Mouse (Mus musculus) 416B (cell line): ENCODE measurements around the gene Ube2ql1.

Experiments used
- DNase-seq: peaks from one replicate; pipeline ENCODE4 v3.0.0; 2011; ENCODE audit warnings: low read depth

Gene Ube2ql1

DNA sequence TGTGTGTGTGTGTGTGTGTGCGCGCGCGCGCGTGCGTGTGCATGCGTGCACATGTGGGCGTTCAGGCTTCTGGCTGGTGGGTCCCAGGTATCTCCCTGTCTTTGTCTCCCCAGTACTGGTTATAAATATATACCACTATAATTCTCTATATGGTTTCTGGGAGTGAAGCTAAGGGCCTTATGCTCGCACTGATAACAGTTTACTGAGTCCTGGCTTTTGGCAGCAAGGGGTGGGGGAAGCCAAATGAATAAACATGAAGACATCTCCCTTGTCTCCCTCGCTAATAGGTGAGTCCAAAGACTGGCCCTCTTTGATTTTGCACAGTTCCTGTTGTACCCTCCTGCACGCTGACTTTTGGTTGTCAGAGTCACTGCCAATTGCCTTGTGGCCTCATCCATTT is 32.2 kb downstream of the Ube2ql1 start:
- DNase-seq = no peak

DNA sequence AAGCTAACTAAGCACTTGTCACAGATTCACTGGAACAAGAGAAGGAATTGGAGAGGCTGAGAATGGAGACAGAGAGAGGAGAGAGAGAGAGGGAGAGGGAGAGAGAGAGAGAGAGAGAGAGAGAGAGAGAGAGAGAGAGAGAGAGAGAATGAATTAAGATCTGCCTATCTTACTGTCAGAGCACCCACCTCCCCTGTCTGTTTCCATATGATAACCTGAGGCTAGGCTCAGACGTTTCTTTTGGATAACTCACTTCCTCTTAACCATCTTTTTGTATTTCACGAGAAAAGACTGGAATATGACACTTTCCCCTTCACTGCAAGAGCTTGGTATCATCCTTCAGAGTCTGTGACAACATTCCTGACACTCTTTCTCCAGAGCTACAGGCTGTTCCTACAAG is 32.8 kb downstream of the Ube2ql1 start:
- no peak for DNase-seq

DNA sequence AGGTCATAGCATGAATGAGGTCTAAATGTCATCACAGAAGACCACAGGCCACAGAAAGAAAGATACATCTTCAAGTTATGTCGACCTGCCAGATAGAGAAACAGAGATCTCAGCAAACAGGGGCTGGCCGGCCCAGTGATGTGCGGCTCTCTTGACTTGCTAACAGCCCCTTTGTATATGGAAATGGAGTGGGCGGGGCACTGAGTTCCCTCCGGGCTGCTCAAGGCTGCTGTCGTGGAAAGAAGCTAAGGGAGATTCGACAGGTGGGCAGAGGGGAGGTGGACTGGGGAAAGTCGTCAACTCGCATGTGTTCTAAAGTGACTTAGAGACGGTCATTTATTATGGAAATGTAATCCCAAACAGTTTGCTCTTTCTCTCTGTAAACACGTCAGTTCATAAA is 36.2 kb downstream of the Ube2ql1 start:
- no peak for DNase-seq

DNA sequence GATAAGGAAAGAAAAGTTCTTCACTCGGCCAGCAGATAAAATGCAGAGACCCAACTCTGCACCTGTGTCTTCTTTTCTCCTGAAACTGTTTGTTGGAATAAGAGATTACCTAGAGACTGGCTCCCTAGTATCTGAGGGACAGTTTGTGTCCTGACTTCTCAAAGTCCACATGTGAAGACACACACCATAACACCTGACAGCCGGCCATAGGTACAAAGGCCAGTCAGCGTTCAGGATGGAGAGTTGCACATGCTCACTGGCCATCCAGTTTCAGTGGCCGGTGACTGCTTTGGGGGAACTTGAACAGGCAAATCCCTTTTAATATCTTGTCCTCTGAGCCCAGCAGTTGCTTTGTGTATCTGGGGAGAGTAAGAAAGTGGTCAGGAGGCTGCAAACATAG is 38.3 kb downstream of the Ube2ql1 start:
- DNase-seq = no peak

DNA sequence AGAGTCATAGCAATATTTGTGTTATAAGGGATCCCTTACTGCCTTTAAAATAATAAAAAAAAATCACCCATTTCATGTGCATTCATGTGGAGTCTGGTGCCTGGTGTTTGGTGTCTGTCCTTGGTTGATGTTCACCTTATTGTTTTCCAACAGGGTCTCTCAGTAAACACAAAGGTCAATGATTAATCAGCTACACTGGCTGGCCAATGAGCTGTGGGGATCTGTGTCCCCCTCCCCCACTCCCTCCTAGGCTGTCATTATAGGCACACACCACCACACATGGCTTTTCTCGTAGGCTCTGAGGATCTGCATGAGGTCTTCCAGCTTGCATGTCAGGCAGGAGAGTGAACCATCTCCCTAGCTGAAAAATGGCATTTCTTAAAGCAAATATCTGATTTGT is 38.9 kb downstream of the Ube2ql1 start:
- no peak for DNase-seq

DNA sequence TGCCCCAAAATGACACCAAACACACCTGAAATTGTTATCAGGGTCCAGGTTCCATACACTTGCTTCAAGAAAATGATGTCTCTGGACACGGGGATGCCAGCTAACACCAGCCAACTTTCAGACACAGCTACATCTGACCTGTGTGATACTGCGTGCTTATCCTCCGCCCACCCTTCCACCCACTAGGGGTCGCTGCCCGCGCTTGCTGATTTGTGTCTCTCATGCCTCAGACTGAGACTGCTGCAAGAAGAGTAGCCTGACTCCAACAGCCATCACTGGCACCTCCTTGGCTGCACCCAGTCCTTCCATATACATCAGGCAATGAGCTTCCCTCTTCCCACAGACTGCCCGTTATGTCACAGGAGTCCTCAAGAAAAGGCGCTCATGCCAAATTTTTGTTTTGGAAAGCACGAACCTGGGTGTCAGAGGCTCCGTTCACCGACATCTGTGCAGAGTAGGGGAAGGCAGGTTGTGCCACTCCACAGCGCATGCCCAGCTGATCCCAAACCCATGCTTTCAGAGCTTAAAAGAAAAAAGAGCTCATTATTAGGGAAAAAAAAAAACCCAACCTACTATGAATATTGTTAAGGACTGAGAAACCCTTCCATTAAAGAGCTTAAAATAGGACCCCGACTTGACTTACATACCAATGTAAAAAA is 43.2 kb downstream of the Ube2ql1 start:
- DNase-seq = peak; percentile 64

DNA sequence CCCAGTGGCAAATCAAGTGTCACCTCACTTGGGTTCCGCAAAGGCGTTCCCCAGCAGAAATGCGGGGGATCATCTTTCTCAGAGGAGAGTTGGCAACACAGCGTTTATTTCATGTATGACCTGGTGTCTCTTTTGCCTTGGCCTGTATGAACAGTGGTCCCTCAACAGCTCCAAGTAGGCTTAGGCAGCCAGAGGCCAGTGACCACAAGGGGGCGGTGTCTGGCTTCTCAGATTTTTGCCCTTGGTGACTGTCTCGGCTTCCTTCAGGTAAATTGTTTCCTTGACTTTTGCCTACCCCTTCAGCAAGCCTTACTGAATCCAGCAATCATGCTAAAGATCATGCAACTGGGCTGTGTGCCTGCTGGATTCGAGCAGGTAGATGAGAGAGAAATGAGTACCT is 48.6 kb downstream of the Ube2ql1 start:
- DNase-seq = peak; percentile 44

DNA sequence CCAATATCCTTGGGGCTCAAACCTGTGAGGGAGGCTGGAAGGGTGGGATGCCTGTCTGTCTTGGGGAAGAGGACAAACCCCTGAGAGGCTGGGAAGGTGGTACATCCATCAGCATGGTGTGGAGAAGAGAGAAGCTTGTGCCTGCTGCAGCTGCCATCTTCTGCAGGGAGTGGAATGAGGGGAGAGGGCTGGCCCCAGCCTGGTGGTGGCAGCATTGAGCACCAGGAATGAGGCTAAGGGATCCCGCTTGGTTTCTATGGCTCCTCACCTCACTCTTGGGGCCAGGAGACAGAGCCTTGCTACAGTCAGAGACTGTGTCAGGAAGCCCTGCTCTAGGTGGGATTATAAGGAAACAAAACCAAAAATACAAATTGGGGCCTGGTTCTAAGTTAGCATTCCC is 52.7 kb downstream of the Ube2ql1 start:
- no peak for DNase-seq

DNA sequence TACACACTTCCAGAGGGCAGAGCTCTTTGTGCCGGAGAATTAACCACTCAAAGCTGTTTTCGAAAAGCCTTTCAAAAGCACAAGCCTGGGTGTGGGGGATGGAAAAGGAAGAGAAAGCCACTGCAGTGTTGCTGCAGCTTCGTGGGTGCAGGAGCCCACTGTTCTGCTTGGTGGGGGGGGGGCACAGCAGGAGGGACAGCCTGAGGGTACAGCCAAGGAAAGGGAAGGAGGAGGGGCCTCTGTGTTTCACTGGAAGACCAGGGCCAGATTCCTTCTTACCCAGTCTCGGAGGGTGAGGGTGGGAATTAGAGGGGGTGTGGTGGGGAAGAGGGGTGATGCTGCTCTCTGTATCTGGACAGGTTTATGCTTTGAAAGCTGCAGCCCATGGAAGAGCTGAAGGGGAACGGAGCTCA is 54.3 kb downstream of the Ube2ql1 start:
- no peak for DNase-seq

DNA sequence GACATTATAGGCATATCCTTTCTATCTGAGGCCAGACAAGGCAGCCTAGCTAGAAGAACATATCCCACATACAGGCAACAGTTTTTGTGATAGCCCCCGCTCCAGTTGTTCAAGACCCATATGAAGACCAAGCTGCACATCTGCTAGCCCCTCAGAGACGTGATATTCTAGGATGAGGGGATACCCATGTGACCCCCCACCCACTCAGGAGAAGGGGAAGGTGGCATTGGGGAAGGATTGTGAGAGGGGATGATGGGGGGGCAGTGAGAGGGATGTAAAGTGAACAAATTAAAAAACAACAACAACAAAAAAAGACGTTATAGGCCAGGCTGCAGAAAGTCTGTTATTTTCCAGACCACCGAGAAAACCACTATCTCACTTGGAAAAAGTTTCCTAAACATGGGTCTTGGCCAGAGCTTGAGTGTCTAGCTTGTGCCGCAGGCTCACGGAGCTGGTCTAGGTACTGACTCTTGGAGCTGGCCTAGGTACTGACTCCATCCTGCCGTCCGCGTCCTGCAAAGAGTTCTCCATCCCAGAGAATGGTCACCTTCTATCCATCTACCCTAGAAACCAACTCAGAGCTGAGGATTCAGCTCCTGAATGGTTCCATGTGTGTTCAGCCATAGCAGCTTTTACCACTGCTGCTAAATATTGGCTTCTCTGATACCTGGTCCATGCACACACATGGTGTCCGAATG is 65.6 kb downstream of the Ube2ql1 start:
- DNase-seq = no peak

DNA sequence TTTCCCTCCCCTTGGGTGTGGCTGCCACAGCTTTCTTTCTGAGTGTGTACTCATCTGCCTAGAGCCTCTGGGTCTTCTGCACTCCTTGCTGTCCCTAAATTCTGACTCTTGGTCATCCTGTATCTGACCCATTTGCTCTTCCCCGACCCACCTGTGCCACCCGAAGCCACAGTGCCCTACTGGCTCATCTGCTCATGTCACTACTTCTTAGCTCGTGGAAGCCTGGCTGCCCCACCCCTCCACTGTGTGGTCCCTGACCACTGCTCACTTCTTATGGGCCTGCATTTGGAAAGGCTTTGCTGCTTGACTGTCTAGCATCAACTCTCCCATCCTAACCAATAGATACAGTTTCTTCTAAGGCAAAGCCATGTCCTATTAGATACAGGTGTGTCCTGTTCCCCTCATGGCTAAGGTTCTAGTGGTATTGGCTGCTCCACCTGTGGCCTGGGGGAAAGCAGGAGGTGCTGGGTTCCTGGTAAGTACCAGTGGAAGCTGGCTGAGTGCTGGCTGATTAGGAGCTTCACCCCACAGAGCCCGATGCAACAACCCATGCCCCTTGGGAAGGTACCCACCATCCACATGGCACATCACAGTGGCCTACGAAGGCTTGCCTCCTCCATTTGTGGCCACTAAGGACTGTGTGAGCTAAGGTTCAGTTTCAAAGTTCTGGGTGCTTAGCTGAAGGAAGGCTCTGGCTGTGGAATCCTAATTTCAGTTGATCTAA is 66.3 kb downstream of the Ube2ql1 start:
- no peak for DNase-seq

DNA sequence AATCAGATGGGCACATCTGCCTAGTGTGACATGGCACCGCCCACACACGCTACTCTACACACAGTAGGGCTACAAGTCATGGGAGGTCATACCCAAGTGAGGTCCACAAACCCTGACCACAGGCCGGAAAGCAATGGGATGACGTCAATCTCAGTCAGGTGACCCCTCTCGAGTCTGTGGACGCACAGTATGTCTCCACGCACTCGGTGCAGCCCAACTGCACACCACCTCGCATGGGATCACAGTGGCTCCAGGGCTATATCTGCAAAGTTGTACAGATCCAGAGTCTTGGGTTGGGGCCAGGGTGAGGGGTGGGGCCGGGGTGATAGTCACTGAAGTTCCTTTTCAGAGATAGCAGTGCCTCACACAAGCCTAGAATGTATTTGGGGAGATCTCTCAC is 67.1 kb downstream of the Ube2ql1 start:
- no peak for DNase-seq

DNA sequence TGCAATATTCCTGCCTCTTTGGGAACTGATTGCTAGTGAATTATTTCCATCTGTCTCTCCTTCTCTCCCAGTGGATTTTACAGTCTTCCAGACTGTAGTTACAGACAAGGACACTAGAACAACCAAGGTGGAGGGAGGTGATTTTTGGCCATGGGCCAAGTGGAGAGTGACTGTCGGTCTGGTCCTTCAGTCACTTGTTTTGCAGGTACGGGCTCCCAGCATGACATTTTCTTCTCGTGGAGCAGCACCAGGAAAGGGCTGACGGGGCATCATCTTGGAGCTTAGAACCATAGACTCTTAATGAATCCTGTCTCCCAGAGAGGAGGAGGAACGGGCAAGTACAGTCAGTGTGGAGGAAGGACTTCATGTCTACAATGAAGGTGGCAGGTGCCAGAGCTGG is 67.6 kb downstream of the Ube2ql1 start:
- no peak for DNase-seq

DNA sequence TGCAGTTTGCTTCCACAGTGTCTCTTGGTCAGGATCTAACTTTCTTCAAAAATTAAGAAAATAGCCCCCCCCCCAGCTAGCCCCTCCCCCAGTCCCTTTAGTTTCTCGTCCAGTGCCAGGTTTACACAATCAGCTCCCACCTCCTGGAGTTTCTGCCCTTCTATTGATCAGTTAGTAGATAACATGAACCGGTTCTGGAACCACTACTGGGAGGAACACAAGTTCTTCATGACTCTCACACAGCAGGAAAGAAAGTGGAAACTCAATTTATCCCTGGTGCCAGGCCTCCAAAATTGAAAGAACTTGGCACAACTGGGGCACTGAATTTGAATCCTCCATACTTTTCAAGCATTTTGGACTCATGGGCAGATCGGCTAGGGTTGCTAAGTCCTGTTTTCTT is 85.2 kb downstream of the Ube2ql1 start:
- DNase-seq = no peak
